Mouse (Mus musculus): Measurements from ENCODE around the gene Fbxo36.

Fbxo36 gene

GRCm38 (mm10) chr1:84947390-84947789 is 107.7 kb downstream of the Fbxo36 start:
- DNase-seq (ENCODE audit: low read depth, low spot score) = no peak
